Mouse (Mus musculus): ENCODE data around the gene Esrrb. TPM values are rescaled to one million over a fixed set of nuclear protein-coding genes. Genes with fewer than 3 reads are reported as not detected.

Gene Esrrb
- polyA plus RNA-seq, 1 experiment from 2014 or later = 2.7 TPM

DNA sequence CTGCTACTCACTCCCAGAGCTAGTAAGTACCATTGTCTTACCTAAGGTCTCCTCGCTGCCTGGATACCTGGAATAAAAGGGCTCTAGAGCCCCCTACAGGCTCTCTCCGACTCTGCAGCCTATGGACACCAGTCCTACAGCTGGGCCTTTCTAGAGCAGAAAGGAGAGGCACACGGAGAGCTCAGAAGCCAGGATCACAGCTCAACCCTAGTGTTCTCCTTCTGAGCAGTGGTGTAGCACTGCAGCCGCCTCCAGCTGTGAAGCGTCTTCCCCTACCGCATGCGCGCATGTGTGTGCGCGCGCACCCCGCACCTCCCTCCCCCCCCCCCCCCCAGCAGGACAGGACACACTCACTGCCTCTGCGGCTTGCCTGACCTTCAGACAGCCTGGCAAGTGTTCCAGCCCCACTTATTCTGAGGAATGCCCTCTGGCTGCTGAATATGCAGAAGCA is 72.5 kb downstream of the Esrrb start:
- H3K4me2 ChIP-seq (replicated peaks) = peak overlapping the region; percentile 43
- peak overlapping the region; percentile 29 for H3K9ac ChIP-seq
- H3K4me1 ChIP-seq (replicated peaks; ENCODE audit: control insufficient read depth, insufficient read depth, low read length) = no peaks in the 10 kb centered on the region
- peak; percentile 90 for DNase-seq (ENCODE audit: low spot score)
- no peaks in the 10 kb centered on the region for H3K36me3 ChIP-seq (replicated peaks; ENCODE audit: control insufficient read depth, insufficient read depth)
- peak overlapping the region; percentile 2; the same call in 1 of the 2 replicates for H3K4me3 ChIP-seq (replicated peaks; ENCODE audit: low read length)
- under 1% methylated on average over 9 of the region's 13 CpGs for WGBS
- peak; percentile 88 for ATAC-seq (ENCODE audit: low FRiP score)
- H3K27me3 ChIP-seq (ENCODE audit: control insufficient read depth, insufficient read depth, low read length) = no peaks in the 10 kb centered on the region; the same call in 1 of the 2 replicates
- peak overlapping the region; percentile 26; the same call in 1 of the 2 replicates for H3K27ac ChIP-seq
- H3K9me3 ChIP-seq (ENCODE audit: control insufficient read depth, low read length) = no peaks in the 10 kb centered on the region

DNA sequence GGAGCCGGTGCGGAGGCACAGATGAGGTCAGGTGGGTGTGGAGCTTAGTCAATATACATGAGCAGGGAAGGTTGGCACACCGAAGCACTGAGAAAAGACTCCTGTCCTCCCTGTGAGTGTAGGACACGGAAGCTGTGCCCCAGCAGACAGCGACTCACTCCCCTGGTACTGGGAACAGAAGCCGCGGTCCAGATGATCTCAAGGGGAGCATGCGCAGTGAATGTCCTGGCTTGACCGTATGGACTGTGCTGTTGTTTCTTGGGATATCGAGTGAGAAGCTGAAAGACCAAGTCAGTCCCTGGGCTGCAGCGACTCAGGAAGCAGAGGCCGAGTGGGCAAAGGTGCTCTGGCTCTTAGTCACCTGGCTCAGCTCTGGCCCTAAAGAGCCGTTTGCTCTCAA is 74.7 kb downstream of the Esrrb start:
- H3K4me2 ChIP-seq (replicated peaks) = no peak overlapping the region
- H3K4me3 ChIP-seq (replicated peaks; ENCODE audit: low read length) = no peak overlapping the region
- H3K36me3 ChIP-seq (replicated peaks; ENCODE audit: control insufficient read depth, insufficient read depth) = no peaks in the 10 kb centered on the region
- no peaks in the 10 kb centered on the region for H3K4me1 ChIP-seq (replicated peaks; ENCODE audit: control insufficient read depth, insufficient read depth, low read length)
- no peaks in the 10 kb centered on the region for H3K9me3 ChIP-seq (ENCODE audit: control insufficient read depth, low read length)
- H3K9ac ChIP-seq = no peak overlapping the region
- H3K27ac ChIP-seq = no peak overlapping the region
- DNase-seq (ENCODE audit: low spot score) = no peak
- ATAC-seq (ENCODE audit: low FRiP score) = no peak
- H3K27me3 ChIP-seq (ENCODE audit: control insufficient read depth, insufficient read depth, low read length) = no peaks in the 10 kb centered on the region; the same call in 1 of the 2 replicates
- 88% methylated on average over 13 of the region's 13 CpGs for WGBS

DNA sequence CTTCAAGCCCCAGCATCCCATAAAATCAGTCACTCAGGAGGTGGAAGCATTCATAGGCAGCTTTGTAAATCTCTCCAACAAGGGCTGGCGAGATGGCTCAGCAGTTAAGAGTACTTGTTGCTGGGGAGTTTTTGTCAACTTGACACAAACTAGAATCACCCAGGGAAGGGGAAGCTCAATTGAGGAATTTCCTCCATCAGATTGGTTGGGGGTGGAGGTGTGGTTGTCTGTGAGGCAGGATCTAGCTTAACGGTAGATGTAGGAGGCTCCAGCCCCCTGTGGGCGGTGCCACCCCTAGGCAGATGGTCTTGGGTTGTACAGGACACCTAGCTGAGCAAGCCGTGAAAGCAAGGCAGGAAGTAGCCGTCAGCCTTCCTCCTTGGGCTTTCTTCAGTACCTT is 89.9 kb downstream of the Esrrb start:
- H3K9ac ChIP-seq = no peak overlapping the region
- H3K4me2 ChIP-seq (replicated peaks) = no peak overlapping the region
- H3K27me3 ChIP-seq (ENCODE audit: control insufficient read depth, insufficient read depth, low read length) = no peaks in the 10 kb centered on the region
- H3K4me3 ChIP-seq (replicated peaks; ENCODE audit: low read length) = no peak overlapping the region
- H3K4me1 ChIP-seq (replicated peaks; ENCODE audit: control insufficient read depth, insufficient read depth, low read length) = no peaks in the 10 kb centered on the region
- ATAC-seq (ENCODE audit: low FRiP score) (no peak), DNase-seq (ENCODE audit: low spot score) (no peak)
- no peaks in the 10 kb centered on the region for H3K36me3 ChIP-seq (replicated peaks; ENCODE audit: control insufficient read depth, insufficient read depth)
- WGBS = 83% methylated on average over 5 of the region's 5 CpGs
- no peak overlapping the region for H3K27ac ChIP-seq
- H3K9me3 ChIP-seq (ENCODE audit: control insufficient read depth, low read length) = no peaks in the 10 kb centered on the region

DNA sequence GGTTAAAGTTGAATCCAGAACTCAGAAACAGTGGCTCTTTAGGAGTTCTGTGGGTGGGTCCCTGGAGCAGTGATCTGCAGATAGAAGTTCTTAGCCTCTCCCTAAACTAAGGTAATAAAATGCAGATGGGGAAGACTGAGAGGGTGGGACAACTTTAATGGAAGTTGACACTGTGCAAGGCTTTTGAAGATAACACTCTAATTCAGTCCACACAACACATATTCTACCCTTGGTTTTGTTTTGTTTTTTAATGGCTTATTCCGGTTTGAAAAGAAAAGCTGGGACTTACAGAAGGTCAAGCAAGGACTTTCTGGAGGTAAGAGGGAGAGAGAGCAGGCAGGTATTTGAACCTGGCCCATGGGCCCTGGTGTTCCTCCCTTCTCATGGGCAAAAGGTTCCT is 94.1 kb downstream of the Esrrb start:
- Histone ChIP-seq H3K9me3 (ENCODE audit: control insufficient read depth, low read length) (peaks cover 3% of the 10 kb centered on the region; the same call in 1 of the 2 replicates), H3K4me1 (replicated peaks; ENCODE audit: control insufficient read depth, insufficient read depth, low read length) (no peaks in the 10 kb centered on the region), H3K36me3 (replicated peaks; ENCODE audit: control insufficient read depth, insufficient read depth) (no peaks in the 10 kb centered on the region), H3K9ac (no peak overlapping the region), H3K27ac (no peak overlapping the region), H3K4me2 (replicated peaks) (no peak overlapping the region), H3K4me3 (replicated peaks; ENCODE audit: low read length) (no peak overlapping the region), H3K27me3 (ENCODE audit: control insufficient read depth, insufficient read depth, low read length) (no peaks in the 10 kb centered on the region)
- DNase-seq (ENCODE audit: low spot score) (no peak), ATAC-seq (ENCODE audit: low FRiP score) (no peak)
- 75% methylated on average over 1 of the region's 1 CpGs for WGBS

DNA sequence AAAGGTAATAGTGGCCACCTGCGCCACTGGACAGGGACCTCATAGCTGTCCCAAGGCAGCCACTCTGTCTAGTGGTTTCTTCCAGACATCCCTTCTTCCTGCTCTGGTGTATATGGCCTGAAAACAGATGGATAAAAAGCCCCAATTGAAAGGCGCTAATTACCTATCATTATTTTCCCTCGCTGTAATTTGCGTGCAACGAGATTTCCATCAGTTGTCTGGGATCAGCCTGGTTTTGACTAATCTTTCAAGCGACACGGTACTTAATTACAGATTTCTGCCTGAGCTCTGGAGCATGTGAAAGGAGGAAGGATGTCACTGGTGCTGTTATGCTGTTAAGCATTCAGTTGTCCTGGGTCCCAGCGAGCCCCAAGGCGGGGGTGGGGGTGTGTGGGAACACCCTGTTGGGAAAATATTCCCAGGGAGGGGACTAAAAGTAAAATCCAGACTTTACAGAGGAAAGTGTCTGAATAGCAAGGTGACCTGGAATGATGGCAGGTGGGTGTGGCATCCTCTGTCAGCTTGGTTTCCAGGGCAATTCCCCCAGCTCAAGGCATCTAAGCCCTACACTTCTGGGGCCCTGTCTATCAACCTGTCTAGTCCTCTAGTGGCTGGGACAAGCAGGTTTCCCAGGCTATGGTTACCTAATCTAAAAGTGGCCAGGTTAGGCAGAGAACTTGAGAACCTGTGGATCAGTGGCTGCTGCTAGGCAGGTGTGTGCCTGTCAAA is 102.0 kb downstream of the Esrrb start:
- WGBS = 61% methylated on average over 9 of the region's 9 CpGs
- no peaks in the 10 kb centered on the region; the same call in 1 of the 2 replicates for H3K4me1 ChIP-seq (replicated peaks; ENCODE audit: control insufficient read depth, insufficient read depth, low read length)
- no peak overlapping the region for H3K27ac ChIP-seq
- H3K4me3 ChIP-seq (replicated peaks; ENCODE audit: low read length) = no peak overlapping the region
- no peak overlapping the region for H3K9ac ChIP-seq
- H3K4me2 ChIP-seq (replicated peaks) = no peak overlapping the region
- ATAC-seq (ENCODE audit: low FRiP score) (no peak), DNase-seq (ENCODE audit: low spot score) (no peak)
- H3K27me3 ChIP-seq (ENCODE audit: control insufficient read depth, insufficient read depth, low read length) = no peaks in the 10 kb centered on the region
- H3K36me3 ChIP-seq (replicated peaks; ENCODE audit: control insufficient read depth, insufficient read depth) = no peaks in the 10 kb centered on the region
- peaks cover 4% of the 10 kb centered on the region; the same call in 1 of the 2 replicates for H3K9me3 ChIP-seq (ENCODE audit: control insufficient read depth, low read length)

DNA sequence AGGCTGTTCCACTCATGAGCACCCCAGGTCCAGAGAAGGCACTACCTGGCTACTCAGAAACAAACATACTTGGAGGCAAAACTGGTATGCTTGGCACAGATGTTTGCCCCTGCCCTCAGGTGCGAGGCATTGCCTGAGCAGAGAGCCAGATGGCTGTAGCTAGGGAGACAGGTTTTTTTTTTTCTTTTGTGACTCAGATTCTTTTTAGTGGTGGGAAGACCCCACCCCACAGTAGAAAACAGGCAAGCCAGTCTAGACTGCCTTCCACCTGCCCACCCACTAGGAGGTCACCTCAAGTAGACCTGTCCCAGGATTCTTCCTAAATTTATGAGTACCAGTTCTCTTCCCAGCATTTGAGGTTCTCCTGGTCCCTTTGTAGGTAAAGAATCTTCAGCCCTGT is 103.5 kb downstream of the Esrrb start:
- H3K9me3 ChIP-seq (ENCODE audit: control insufficient read depth, low read length) = peaks cover 4% of the 10 kb centered on the region; the same call in 1 of the 2 replicates
- H3K4me2 ChIP-seq (replicated peaks) = no peak overlapping the region
- 83% methylated on average over 1 of the region's 1 CpGs for WGBS
- DNase-seq (ENCODE audit: low spot score) (no peak), ATAC-seq (ENCODE audit: low FRiP score) (no peak)
- H3K27me3 ChIP-seq (ENCODE audit: control insufficient read depth, insufficient read depth, low read length) = no peaks in the 10 kb centered on the region
- H3K4me1 ChIP-seq (replicated peaks; ENCODE audit: control insufficient read depth, insufficient read depth, low read length) = no peaks in the 10 kb centered on the region; the same call in 1 of the 2 replicates
- H3K9ac ChIP-seq = no peak overlapping the region
- H3K27ac ChIP-seq = no peak overlapping the region
- no peak overlapping the region for H3K4me3 ChIP-seq (replicated peaks; ENCODE audit: low read length)
- H3K36me3 ChIP-seq (replicated peaks; ENCODE audit: control insufficient read depth, insufficient read depth) = no peaks in the 10 kb centered on the region

DNA sequence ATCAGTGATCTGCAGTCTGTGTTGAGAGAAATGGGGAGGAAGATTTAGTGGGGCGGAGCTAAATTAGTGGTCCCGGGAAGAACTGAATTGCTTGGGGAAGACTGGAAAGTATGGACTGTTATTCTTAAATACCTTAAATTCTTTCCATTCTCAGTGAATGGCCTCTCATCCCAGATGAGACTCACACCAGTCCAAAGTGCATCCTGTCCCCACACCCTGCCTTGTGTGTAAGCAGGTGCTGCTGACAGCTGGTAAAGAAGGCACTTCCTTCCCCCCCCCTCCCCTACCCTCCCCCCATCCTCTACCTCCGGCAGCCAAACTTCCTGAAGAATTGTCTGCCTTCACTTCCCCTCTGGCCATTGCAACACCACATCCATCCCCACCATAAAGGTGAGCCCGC is 105.3 kb downstream of the Esrrb start:
- H3K27me3 ChIP-seq (ENCODE audit: control insufficient read depth, insufficient read depth, low read length) = no peaks in the 10 kb centered on the region
- DNase-seq (ENCODE audit: low spot score) (no peak), ATAC-seq (ENCODE audit: low FRiP score) (no peak)
- no peaks in the 10 kb centered on the region for H3K36me3 ChIP-seq (replicated peaks; ENCODE audit: control insufficient read depth, insufficient read depth)
- no peak overlapping the region for H3K4me3 ChIP-seq (replicated peaks; ENCODE audit: low read length)
- no peaks in the 10 kb centered on the region; the same call in 1 of the 2 replicates for H3K4me1 ChIP-seq (replicated peaks; ENCODE audit: control insufficient read depth, insufficient read depth, low read length)
- no peak overlapping the region for H3K4me2 ChIP-seq (replicated peaks)
- no peak overlapping the region for H3K27ac ChIP-seq
- no peaks in the 10 kb centered on the region for H3K9me3 ChIP-seq (ENCODE audit: control insufficient read depth, low read length)
- no peak overlapping the region for H3K9ac ChIP-seq
- WGBS = 69% methylated on average over 4 of the region's 4 CpGs

DNA sequence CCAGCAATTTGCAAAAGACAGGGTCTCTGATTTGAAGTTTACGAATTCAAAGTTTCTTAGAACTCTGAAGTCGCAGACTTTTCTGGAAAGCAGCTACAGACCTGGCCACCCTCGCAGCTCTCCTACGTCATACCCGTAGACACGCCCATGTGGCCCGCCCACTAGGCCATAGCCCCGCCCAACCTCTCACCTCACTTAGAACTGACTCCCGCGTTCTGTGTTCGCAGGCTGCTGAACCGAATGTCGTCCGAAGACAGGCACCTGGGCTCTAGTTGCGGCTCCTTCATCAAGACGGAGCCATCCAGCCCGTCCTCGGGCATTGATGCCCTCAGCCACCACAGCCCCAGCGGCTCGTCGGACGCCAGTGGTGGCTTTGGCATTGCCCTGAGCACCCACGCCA is 109.0 kb downstream of the Esrrb start:
- H3K4me1 ChIP-seq (replicated peaks; ENCODE audit: control insufficient read depth, insufficient read depth, low read length) = no peaks in the 10 kb centered on the region
- no peak overlapping the region for H3K4me3 ChIP-seq (replicated peaks; ENCODE audit: low read length)
- H3K9ac ChIP-seq = no peak overlapping the region
- 61% methylated on average over 23 of the region's 23 CpGs for WGBS
- no peaks in the 10 kb centered on the region for H3K9me3 ChIP-seq (ENCODE audit: control insufficient read depth, low read length)
- H3K4me2 ChIP-seq (replicated peaks) = no peak overlapping the region
- no peaks in the 10 kb centered on the region for H3K36me3 ChIP-seq (replicated peaks; ENCODE audit: control insufficient read depth, insufficient read depth)
- H3K27ac ChIP-seq = no peak overlapping the region
- H3K27me3 ChIP-seq (ENCODE audit: control insufficient read depth, insufficient read depth, low read length) = no peaks in the 10 kb centered on the region
- ATAC-seq (ENCODE audit: low FRiP score) (no peak), DNase-seq (ENCODE audit: low spot score) (no peak)

DNA sequence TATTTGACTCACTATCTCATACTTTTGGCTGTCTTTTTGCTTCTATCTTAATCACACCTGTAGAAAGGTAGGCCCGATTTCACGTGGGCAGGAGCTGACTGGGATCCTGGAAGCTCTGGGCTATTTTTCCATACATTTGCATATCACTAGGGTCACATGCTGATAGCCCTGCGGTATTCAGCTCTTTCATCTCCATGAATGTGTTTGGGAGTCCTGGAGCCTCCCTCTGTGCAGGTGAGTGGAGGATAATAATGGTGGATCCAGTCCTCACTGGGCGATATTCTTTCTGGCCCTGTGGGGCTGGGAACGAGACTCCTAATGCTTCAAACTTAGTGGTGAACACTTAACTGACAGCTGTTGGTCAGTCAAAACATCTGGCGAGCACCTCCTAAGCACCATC is 110.0 kb downstream of the Esrrb start:
- Histone ChIP-seq H3K4me3 (replicated peaks; ENCODE audit: low read length) (no peak overlapping the region), H3K9ac (no peak overlapping the region), H3K27ac (no peak overlapping the region), H3K4me1 (replicated peaks; ENCODE audit: control insufficient read depth, insufficient read depth, low read length) (no peaks in the 10 kb centered on the region), H3K36me3 (replicated peaks; ENCODE audit: control insufficient read depth, insufficient read depth) (no peaks in the 10 kb centered on the region), H3K4me2 (replicated peaks) (no peak overlapping the region), H3K27me3 (ENCODE audit: control insufficient read depth, insufficient read depth, low read length) (no peaks in the 10 kb centered on the region), H3K9me3 (ENCODE audit: control insufficient read depth, low read length) (no peaks in the 10 kb centered on the region)
- 55% methylated on average over 6 of the region's 6 CpGs for WGBS
- ATAC-seq (ENCODE audit: low FRiP score) (no peak), DNase-seq (ENCODE audit: low spot score) (no peak)
